Comparison of ENCODE assay signal across 19 mouse cellular contexts in genomic region chr1:88225741-88226140, GRCm38 (mm10). TPM values are rescaled to one million over a fixed set of nuclear protein-coding genes. Genes with fewer than 3 reads are reported as not detected.
DNase-seq lines count a peak whose midpoint lies in the region; ATAC-seq and TF ChIP-seq lines count a peak whose summit lies in the region.
"Had no signal": no experiment of that assay in that cellular context is flagged by ENCODE, and none has a peak within 500 bp of the region (broad histone marks: within the 10 kb centered on the region; RNA-seq: fewer than 3 reads in every experiment).

No protein-coding gene starts in this region.

- no peaks in the 10 kb centered on the region for H3K79me2 ChIP-seq in CH12.LX (replicated peaks; ENCODE audit: control insufficient read depth, extremely low read depth, insufficient read depth, poor library complexity, severe bottlenecking)

- peaks cover 56% of the 10 kb centered on the region for H3K9me3 ChIP-seq in midbrain, embryonic 10.5 days (replicated peaks)
- H3K9me3 ChIP-seq in midbrain, embryonic 13.5 days: peaks cover 59% of the 10 kb centered on the region
- peaks cover 57% of the 10 kb centered on the region for H3K9me3 ChIP-seq in CH12.LX (replicated peaks; ENCODE audit: low read length)

- in situ Hi-C loops in CH12.LX (cut with MboI; ENCODE audit: low pct_ligation_motif_present, low pct_unique_long_range_greater_than_20kb, low sequenced_read_pairs): no loop called here

- no peak overlapping the region for H3K27ac ChIP-seq in midbrain, embryonic 10.5 days (replicated peaks)
- H3K27ac ChIP-seq in midbrain, embryonic 13.5 days: no peak overlapping the region
- no peak overlapping the region for H3K27ac ChIP-seq in CH12.LX (ENCODE audit: insufficient read depth, low read depth)
- no peak overlapping the region for H3K27ac ChIP-seq in left cerebral cortex, adult 2 months
- H3K27ac ChIP-seq: forebrain, embryonic 13.5 days; heart, embryonic 15.5 days; neural tube, embryonic 12.5 days had no signal

- H3K36me3 ChIP-seq in midbrain, embryonic 10.5 days: no peaks in the 10 kb centered on the region
- H3K36me3 ChIP-seq in midbrain, embryonic 13.5 days: no peaks in the 10 kb centered on the region
- no peaks in the 10 kb centered on the region for H3K36me3 ChIP-seq in CH12.LX (replicated peaks in 1 of 2; ENCODE audit: control insufficient read depth in 1 of 2, insufficient read depth in 1 of 2, low read length in 1 of 2)
- H3K36me3 ChIP-seq: heart, embryonic 15.5 days; neural tube, embryonic 12.5 days had no signal

- intact Hi-C loops in heart, postnatal 25 days (cut with DNase I): no loop called here
- intact Hi-C loops in heart, postnatal 14 days (cut with DNase I): no loop called here
- intact Hi-C loops in left cerebral cortex, adult 2 months (cut with DNase I): no loop called here

- TF ChIP-seq RAD21 in CH12.LX (IDR thresholded peaks at IDR 0.05; ENCODE audit: low read depth, low read length): no peak

- no peak overlapping the region for H3K4me3 ChIP-seq in midbrain, embryonic 10.5 days
- H3K4me3 ChIP-seq in midbrain, embryonic 13.5 days (replicated peaks): no peak overlapping the region
- H3K4me3 ChIP-seq in CH12.LX (replicated peaks in 1 of 3; ENCODE audit: low read depth in 2 of 3, low read length in 2 of 3, poor library complexity in 1 of 3): no peak overlapping the region
- H3K4me3 ChIP-seq in left cerebral cortex, adult 2 months: no peak overlapping the region
- H3K4me3 ChIP-seq: forebrain, embryonic 13.5 days; heart, embryonic 15.5 days; neural tube, embryonic 12.5 days had no signal

- TF ChIP-seq POLR2A in CH12.LX (IDR thresholded peaks at IDR 0.05; ENCODE audit: low read depth, low read length): no peak

- no peak overlapping the region for H3K9ac ChIP-seq in midbrain, embryonic 13.5 days (replicated peaks)
- H3K9ac ChIP-seq in CH12.LX (ENCODE audit: insufficient read depth, low read depth): no peak overlapping the region
- H3K9ac ChIP-seq: forebrain, embryonic 13.5 days; heart, embryonic 15.5 days; neural tube, embryonic 12.5 days had no signal

- peak; percentile 1 for DNase-seq in heart, postnatal 25 days (ENCODE audit: low spot score)
- no peak for DNase-seq in heart, postnatal 14 days
- DNase-seq in midbrain, embryonic 10.5 days (ENCODE audit: low spot score): peak; percentile 11
- DNase-seq in CH12.LX (ENCODE audit: extremely low read depth): no peak
- peak; percentile 0 for DNase-seq in T-cell, adult 2 months (ENCODE audit: low spot score)
- no peak for DNase-seq in left cerebral cortex, adult 2 months (ENCODE audit: extremely low spot score in 1 of 2, low spot score in 2 of 2)
- DNase-seq: adrenal gland, postnatal 25 days; cerebellum, adult 9-10 months; embryo, embryonic 11 days; thymus, postnatal 4 days had no signal

- no peaks in the 10 kb centered on the region for H3K4me1 ChIP-seq in midbrain, embryonic 10.5 days
- H3K4me1 ChIP-seq in midbrain, embryonic 13.5 days (replicated peaks): no peaks in the 10 kb centered on the region
- H3K4me1 ChIP-seq in CH12.LX (ENCODE audit: control insufficient read depth in 1 of 2, insufficient read depth in 2 of 2): 0 out of 4 replicates have a peak, but pooled peaks cover 0 to 3% of the 10 kb centered on the region in 2 experiments
- H3K4me1 ChIP-seq: forebrain, embryonic 13.5 days; heart, embryonic 15.5 days; neural tube, embryonic 12.5 days had no signal

- H3K27me3 ChIP-seq in midbrain, embryonic 10.5 days (ENCODE audit: low read depth, poor library complexity, severe bottlenecking): no peaks in the 10 kb centered on the region
- no peaks in the 10 kb centered on the region for H3K27me3 ChIP-seq in midbrain, embryonic 13.5 days
- no peaks in the 10 kb centered on the region for H3K27me3 ChIP-seq in CH12.LX (replicated peaks)
- H3K27me3 ChIP-seq: forebrain, embryonic 13.5 days; heart, embryonic 15.5 days; neural tube, embryonic 12.5 days had no signal

- no peak overlapping the region for H3K4me2 ChIP-seq in midbrain, embryonic 13.5 days (replicated peaks)
- H3K4me2 ChIP-seq in CH12.LX (ENCODE audit: insufficient read depth, low read depth, poor library complexity, severe bottlenecking): no peak overlapping the region
- H3K4me2 ChIP-seq: forebrain, embryonic 13.5 days; heart, embryonic 15.5 days; neural tube, embryonic 12.5 days had no signal

- no peak for TF ChIP-seq EP300 in CH12.LX (IDR thresholded peaks at IDR 0.05; ENCODE audit: low read length)

- no peak for ATAC-seq in midbrain, embryonic 13.5 days
- ATAC-seq: activated CD4-positive, CD25-positive, alpha-beta regulatory T cell, adult 4 months; forebrain, embryonic 13.5 days; hindbrain, embryonic 16.5 days had no signal

- TF ChIP-seq CTCF in CH12.LX (conservative IDR thresholded peaks at IDR 0.05 in 1 of 2, IDR thresholded peaks at IDR 0.05 in 1 of 2; ENCODE audit: low read depth in 2 of 2, low read length in 2 of 2): no peak
- TF ChIP-seq CTCF in left cerebral cortex, adult 2 months (IDR thresholded peaks at IDR 0.05): no peak

- dilution Hi-C loops in CH12.LX (cut with MboI; ENCODE audit: extremely low pct_ligation_motif_present, extremely low pct_unique_long_range_greater_than_20kb, low sequenced_read_pairs): no loop called here

TF ChIP-seq in CH12.LX, 34 proteins besides CTCF, POLR2A, EP300 and RAD21:
- TF ChIP-seq POLR2AphosphoS2 (IDR thresholded peaks at IDR 0.05; ENCODE audit: low read depth, low read length) (no peak), KAT2A (IDR thresholded peaks at IDR 0.05; ENCODE audit: insufficient replicate concordance, low read length) (0 out of 2 replicates have a peak, but pooled peaks have one; percentile 24), MXI1 (IDR thresholded peaks at IDR 0.05; ENCODE audit: low read depth, low read length) (no peak)

RNA-seq across cellular contexts. Expression of gene Mroh2a, which starts 1.0 kb away (rescaled TPM):
- under 1 TPM; 0.28 to 0.42 TPM for total RNA-seq in heart, postnatal 25 days (2021)
- total RNA-seq in heart, postnatal 14 days (2021): under 1 TPM; 0.07 to 0.15 TPM
- polyA plus RNA-seq in midbrain, embryonic 10.5 days (2016; fragmentation: Nextera tagmentation; extraction: Ambion mirVana): 0.91 and 1.3 TPM in 2 replicates
- 0.68 and 1.0 TPM in 2 replicates for polyA plus RNA-seq in midbrain, embryonic 13.5 days (2015; fragmentation: Nextera tagmentation; extraction: Ambion mirVana)
- total RNA-seq in CH12.LX (2012; rRNA removed): 0.13 and 0.17 TPM in 2 replicates
- total RNA-seq in CH12.LX (2014; rRNA removed): not detected in 2 replicates
- 0.78 and 1.0 TPM in 2 replicates for polyA plus RNA-seq in CH12.LX (2012; ENCODE audit: insufficient read length, low read depth)
- total RNA-seq in left cerebral cortex, adult 2 months (2021): under 1 TPM in 1 of 2 experiments, not detected in 1; 0.19 TPM
- total RNA-seq: midbrain, postnatal 0 days had no signal

RNA-seq across cellular contexts. Expression of gene Ugt1a1, which starts 14.0 kb away (rescaled TPM):
- not detected for total RNA-seq in heart, postnatal 25 days (2021)
- not detected for total RNA-seq in heart, postnatal 14 days (2021)
- not detected in 2 replicates for polyA plus RNA-seq in midbrain, embryonic 10.5 days (2016; fragmentation: Nextera tagmentation; extraction: Ambion mirVana)
- polyA plus RNA-seq in midbrain, embryonic 13.5 days (2015; fragmentation: Nextera tagmentation; extraction: Ambion mirVana): not detected in 2 replicates
- 0.08 TPM in 1 of 2 replicates, not detected in the other for total RNA-seq in CH12.LX (2012; rRNA removed)
- not detected in 2 replicates for total RNA-seq in CH12.LX (2014; rRNA removed)
- polyA plus RNA-seq in CH12.LX (2012; ENCODE audit: insufficient read length, low read depth): 0.19 TPM in 1 of 2 replicates, not detected in the other
- under 1 TPM in 1 of 2 experiments, not detected in 1; 0.32 TPM for total RNA-seq in left cerebral cortex, adult 2 months (2021)
- total RNA-seq: layer of hippocampus, adult 18-20 months; left cerebral cortex, adult 18-20 months; midbrain, postnatal 0 days had no signal
- polyA plus RNA-seq: activated CD4-positive, CD25-positive, alpha-beta regulatory T cell, adult 4 months; forebrain, embryonic 13.5 days; heart, embryonic 15.5 days; hindbrain, embryonic 16.5 days; midbrain, postnatal 0 days; neural tube, embryonic 12.5 days had no signal

RNA-seq across cellular contexts. Expression of gene Dnajb3, which starts 20.2 kb away (rescaled TPM):
- total RNA-seq in heart, postnatal 25 days (2021): under 1 TPM; 0.42 TPM
- under 1 TPM; 0.45 to 0.56 TPM for total RNA-seq in heart, postnatal 14 days (2021)
- polyA plus RNA-seq in midbrain, embryonic 10.5 days (2016; fragmentation: Nextera tagmentation; extraction: Ambion mirVana): 10.7 and 11.1 TPM in 2 replicates
- polyA plus RNA-seq in midbrain, embryonic 13.5 days (2015; fragmentation: Nextera tagmentation; extraction: Ambion mirVana): 13.9 and 16.2 TPM in 2 replicates
- total RNA-seq in CH12.LX (2012; rRNA removed) (not detected in 2 replicates), CH12.LX (2014; rRNA removed) (not detected in 2 replicates)
- polyA plus RNA-seq in CH12.LX (2012; ENCODE audit: insufficient read length, low read depth): not detected in 2 replicates
- 1 to 10 TPM; 1.8 to 1.9 TPM for total RNA-seq in left cerebral cortex, adult 2 months (2021)

RNA-seq across cellular contexts. Expression of gene Ugt1a2, which starts 25.3 kb away (rescaled TPM):
- total RNA-seq in heart, postnatal 25 days (2021): not detected
- total RNA-seq in heart, postnatal 14 days (2021): not detected
- not detected in 2 replicates for polyA plus RNA-seq in midbrain, embryonic 10.5 days (2016; fragmentation: Nextera tagmentation; extraction: Ambion mirVana)
- 0.09 TPM in 1 of 2 replicates, not detected in the other for polyA plus RNA-seq in midbrain, embryonic 13.5 days (2015; fragmentation: Nextera tagmentation; extraction: Ambion mirVana)
- total RNA-seq in CH12.LX (2012; rRNA removed): not detected in 2 replicates
- not detected in 2 replicates for total RNA-seq in CH12.LX (2014; rRNA removed)
- polyA plus RNA-seq in CH12.LX (2012; ENCODE audit: insufficient read length, low read depth): not detected in 2 replicates
- total RNA-seq in left cerebral cortex, adult 2 months (2021): not detected
- total RNA-seq: layer of hippocampus, adult 18-20 months; left cerebral cortex, adult 18-20 months; midbrain, postnatal 0 days had no signal
- polyA plus RNA-seq: activated CD4-positive, CD25-positive, alpha-beta regulatory T cell, adult 4 months; forebrain, embryonic 13.5 days; heart, embryonic 15.5 days; hindbrain, embryonic 16.5 days; midbrain, postnatal 0 days; neural tube, embryonic 12.5 days had no signal

RNA-seq across cellular contexts. Expression of gene Hjurp, which starts 51.7 kb away (rescaled TPM):
- total RNA-seq in heart, postnatal 25 days (2021): 10 to 100 TPM; 14.5 to 14.6 TPM
- 10 to 100 TPM; 25.4 to 32.1 TPM for total RNA-seq in heart, postnatal 14 days (2021)
- 213 and 222 TPM in 2 replicates for polyA plus RNA-seq in midbrain, embryonic 10.5 days (2016; fragmentation: Nextera tagmentation; extraction: Ambion mirVana)
- polyA plus RNA-seq in midbrain, embryonic 13.5 days (2015; fragmentation: Nextera tagmentation; extraction: Ambion mirVana): 107 and 110 TPM in 2 replicates
- total RNA-seq in CH12.LX (2012; rRNA removed) (65.2 and 69.8 TPM in 2 replicates), CH12.LX (2014; rRNA removed) (74.1 and 80.8 TPM in 2 replicates)
- 64.8 and 67.6 TPM in 2 replicates for polyA plus RNA-seq in CH12.LX (2012; ENCODE audit: insufficient read length, low read depth)
- total RNA-seq in left cerebral cortex, adult 2 months (2021): 10 to 100 TPM; 45.8 to 47.2 TPM

Comparison
In these comparisons a context has a peak if more than half of its experiments do, and no peak if none do; other contexts are left out.
1. DNase-seq: peak in heart, postnatal 25 days (single experiment), midbrain, embryonic 10.5 days (single experiment) and T-cell, adult 2 months (single experiment); none in heart, postnatal 14 days (0 of 2), CH12.LX (single experiment) and left cerebral cortex, adult 2 months (0 of 2).